Mouse (Mus musculus): ENCODE results near the gene Adamts14. TPM values are rescaled to one million over a fixed set of nuclear protein-coding genes. Genes with fewer than 3 reads are reported as not detected.

Gene Adamts14
- 0.61 and 0.77 TPM in 2 replicates for polyA plus RNA-seq (2012; rRNA removed)

DNA sequence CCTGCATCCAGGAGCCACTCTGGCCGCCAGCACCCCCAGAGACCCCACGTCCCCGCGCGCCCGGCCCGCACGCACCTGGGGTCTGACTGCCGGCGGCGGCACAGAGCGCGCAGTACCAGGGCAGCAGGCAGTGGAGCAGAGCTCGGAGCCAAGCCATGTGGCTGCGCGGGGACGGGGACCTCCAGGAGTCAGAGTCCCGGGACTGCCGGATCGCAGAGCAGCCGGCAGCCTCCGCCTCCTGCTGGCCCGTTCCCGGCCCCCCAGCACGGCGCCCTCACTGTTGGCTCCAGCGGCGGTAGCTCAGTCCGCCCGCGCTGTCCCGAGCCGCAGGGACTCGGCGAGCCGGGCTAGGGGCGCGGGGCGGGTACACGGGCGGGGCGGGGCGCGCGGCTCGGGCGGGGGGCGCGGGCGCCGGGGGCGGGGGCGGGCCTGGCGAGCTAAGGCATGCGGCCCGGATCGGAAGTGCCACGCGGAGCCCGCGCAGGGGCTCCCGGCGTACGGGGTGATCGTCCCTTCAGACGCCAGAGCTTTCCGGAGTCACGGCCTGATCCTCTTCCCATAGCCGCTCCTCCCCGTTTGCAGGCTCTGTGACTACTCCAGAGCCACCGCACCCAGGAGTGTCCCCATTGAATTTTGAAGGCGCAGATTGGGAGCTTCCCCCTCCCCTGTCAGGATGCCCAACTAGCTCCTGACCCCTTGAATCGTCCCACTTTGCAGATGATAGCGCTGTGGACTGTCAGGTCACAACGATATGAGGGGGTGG lies at the start of gene Adamts14:
Adamts14 (minus strand) TSS at position 358 of the 763 bp plus-strand sequence.
- peak within 1 kb of the TSS; percentile 46 for H3K4me3 ChIP-seq (ENCODE audit: control insufficient read depth, low read depth, low read length)
- peaks cover 12% of the 10 kb centered on the region for H3K4me1 ChIP-seq (ENCODE audit: control insufficient read depth, insufficient read depth, low read length)
- TF ChIP-seq POLR2A (IDR thresholded peaks at IDR 0.05; ENCODE audit: control insufficient read depth, low read depth, low read length) (no peak), CTCF (IDR thresholded peaks at IDR 0.05; ENCODE audit: control insufficient read depth, insufficient read depth, insufficient replicate concordance, low read depth, low read length) (no peak)
- H3K36me3 ChIP-seq (ENCODE audit: control insufficient read depth, insufficient read depth, low read length), result no peaks in the 10 kb centered on the region
- H3K27ac ChIP-seq (ENCODE audit: control insufficient read depth, insufficient read depth, low read depth, low read length), result peak within 1 kb of the TSS; percentile 29
- no peaks in the 10 kb centered on the region for H3K27me3 ChIP-seq (ENCODE audit: control insufficient read depth, insufficient read depth, low read length)

DNA sequence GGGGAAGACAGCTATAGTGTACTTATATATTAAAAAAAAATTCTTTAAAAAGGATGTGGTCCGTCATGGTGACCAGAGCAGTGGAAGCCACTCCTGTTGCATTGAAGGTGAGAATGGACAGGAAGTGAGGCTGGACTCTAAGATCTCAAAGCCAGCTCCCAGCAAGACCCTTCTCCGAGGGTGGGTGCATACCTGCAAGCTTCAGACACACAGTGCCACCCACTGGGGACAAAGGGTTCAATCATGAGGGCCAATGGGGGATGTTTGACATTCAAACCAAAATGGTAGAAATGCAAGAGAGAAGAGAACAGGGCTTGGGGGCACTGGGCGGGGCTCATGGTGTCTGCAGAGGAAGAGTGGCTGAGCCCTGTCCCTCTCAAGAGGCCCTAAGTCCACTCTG lies 45.3 kb upstream of the Adamts14 start:
- H3K36me3 ChIP-seq (ENCODE audit: control insufficient read depth, insufficient read depth, low read length), result no peaks in the 10 kb centered on the region
- no peaks in the 10 kb centered on the region for H3K27me3 ChIP-seq (ENCODE audit: control insufficient read depth, insufficient read depth, low read length)
- no peak for TF ChIP-seq CTCF (IDR thresholded peaks at IDR 0.05; ENCODE audit: control insufficient read depth, insufficient read depth, insufficient replicate concordance, low read depth, low read length)
- no peak for TF ChIP-seq POLR2A (IDR thresholded peaks at IDR 0.05; ENCODE audit: control insufficient read depth, low read depth, low read length)
- no peaks in the 10 kb centered on the region for H3K4me1 ChIP-seq (ENCODE audit: control insufficient read depth, insufficient read depth, low read length)
- H3K4me3 ChIP-seq (ENCODE audit: control insufficient read depth, low read depth, low read length), result no peak overlapping the region
- H3K27ac ChIP-seq (ENCODE audit: control insufficient read depth, insufficient read depth, low read depth, low read length), result no peak overlapping the region

DNA sequence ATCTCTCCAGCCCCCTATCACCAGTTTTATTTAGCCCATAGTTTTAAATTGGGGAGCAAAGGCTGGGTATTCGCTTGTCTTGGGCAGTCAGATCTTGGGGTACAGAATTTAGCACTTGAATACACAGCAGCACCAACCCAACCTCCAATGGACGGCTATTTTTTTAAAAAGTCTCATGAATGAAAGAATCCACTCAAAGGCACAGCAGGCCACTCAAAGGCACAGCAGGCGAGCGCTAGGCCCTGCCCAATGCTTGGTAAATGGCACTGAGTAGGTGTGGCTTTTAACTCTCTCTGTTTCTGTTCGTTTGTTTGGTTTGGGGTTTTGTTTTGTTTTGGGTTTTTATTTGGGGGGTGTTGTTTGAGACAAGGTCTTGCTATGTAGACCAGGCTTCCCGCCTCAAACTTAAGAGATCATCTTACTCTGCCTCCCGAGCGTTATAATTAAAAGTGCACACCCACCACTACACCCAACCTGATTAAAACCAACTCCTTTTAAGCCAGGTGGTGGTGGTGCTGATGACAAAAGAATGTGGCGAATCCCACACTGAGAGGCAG lies 42.2 kb upstream of the Adamts14 start:
- Histone ChIP-seq H3K36me3 (ENCODE audit: control insufficient read depth, insufficient read depth, low read length) (no peaks in the 10 kb centered on the region), H3K4me1 (ENCODE audit: control insufficient read depth, insufficient read depth, low read length) (no peaks in the 10 kb centered on the region; the same call in 1 of the 2 replicates), H3K27me3 (ENCODE audit: control insufficient read depth, insufficient read depth, low read length) (no peaks in the 10 kb centered on the region), H3K27ac (ENCODE audit: control insufficient read depth, insufficient read depth, low read depth, low read length) (no peak overlapping the region), H3K4me3 (ENCODE audit: control insufficient read depth, low read depth, low read length) (no peak overlapping the region)
- TF ChIP-seq POLR2A (IDR thresholded peaks at IDR 0.05; ENCODE audit: control insufficient read depth, low read depth, low read length), result no peak
- TF ChIP-seq CTCF (IDR thresholded peaks at IDR 0.05; ENCODE audit: control insufficient read depth, insufficient read depth, insufficient replicate concordance, low read depth, low read length), result no peak

DNA sequence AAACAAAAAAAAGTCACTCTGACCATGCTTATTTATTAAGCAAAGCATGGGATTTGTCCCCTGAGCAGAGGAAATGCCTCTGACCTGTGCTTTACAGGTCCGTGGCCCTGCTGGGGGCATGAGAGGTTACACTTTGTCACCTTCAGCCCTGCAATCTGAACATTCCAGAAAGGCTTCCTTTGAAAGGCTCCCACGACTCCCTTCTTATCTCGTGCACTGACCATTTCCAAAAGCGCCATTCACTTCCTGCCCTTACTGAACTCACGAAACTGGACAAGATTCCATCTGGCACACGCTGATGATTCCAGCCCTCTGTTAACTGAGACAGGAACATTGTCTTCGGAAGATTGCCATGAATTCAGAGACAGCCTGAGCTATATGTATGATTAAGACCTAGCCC lies 40.5 kb upstream of the Adamts14 start:
- TF ChIP-seq CTCF (IDR thresholded peaks at IDR 0.05; ENCODE audit: control insufficient read depth, insufficient read depth, insufficient replicate concordance, low read depth, low read length) (no peak), POLR2A (IDR thresholded peaks at IDR 0.05; ENCODE audit: control insufficient read depth, low read depth, low read length) (no peak)
- H3K27me3 ChIP-seq (ENCODE audit: control insufficient read depth, insufficient read depth, low read length), result no peaks in the 10 kb centered on the region
- no peaks in the 10 kb centered on the region for H3K36me3 ChIP-seq (ENCODE audit: control insufficient read depth, insufficient read depth, low read length)
- no peak overlapping the region for H3K4me3 ChIP-seq (ENCODE audit: control insufficient read depth, low read depth, low read length)
- H3K27ac ChIP-seq (ENCODE audit: control insufficient read depth, insufficient read depth, low read depth, low read length), result no peak overlapping the region
- H3K4me1 ChIP-seq (ENCODE audit: control insufficient read depth, insufficient read depth, low read length), result no peaks in the 10 kb centered on the region; the same call in 1 of the 2 replicates

DNA sequence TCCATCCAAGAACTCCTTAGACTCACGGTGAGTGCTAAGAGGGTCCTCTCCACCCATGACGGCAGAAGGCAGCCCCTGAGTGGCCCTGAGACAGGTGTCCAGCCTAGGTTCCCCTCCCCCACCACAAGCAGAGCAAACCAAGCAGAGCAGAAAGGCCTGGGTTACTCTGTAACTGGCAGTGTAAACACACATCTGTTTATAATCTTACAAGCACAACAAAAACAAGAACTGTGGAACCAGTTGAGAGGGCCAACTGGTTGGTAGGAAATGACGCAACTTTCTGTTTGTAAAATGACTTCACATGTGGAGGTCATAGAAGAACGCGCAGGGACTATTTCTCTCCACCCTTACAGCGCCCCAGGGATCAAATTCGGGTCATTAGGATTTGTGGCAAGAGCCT lies 39.5 kb upstream of the Adamts14 start:
- H3K27ac ChIP-seq (ENCODE audit: control insufficient read depth, insufficient read depth, low read depth, low read length), result no peak overlapping the region
- no peaks in the 10 kb centered on the region for H3K36me3 ChIP-seq (ENCODE audit: control insufficient read depth, insufficient read depth, low read length)
- no peaks in the 10 kb centered on the region for H3K27me3 ChIP-seq (ENCODE audit: control insufficient read depth, insufficient read depth, low read length)
- H3K4me3 ChIP-seq (ENCODE audit: control insufficient read depth, low read depth, low read length), result no peak overlapping the region
- TF ChIP-seq POLR2A (IDR thresholded peaks at IDR 0.05; ENCODE audit: control insufficient read depth, low read depth, low read length) (no peak), CTCF (IDR thresholded peaks at IDR 0.05; ENCODE audit: control insufficient read depth, insufficient read depth, insufficient replicate concordance, low read depth, low read length) (no peak)
- no peaks in the 10 kb centered on the region; the same call in 1 of the 2 replicates for H3K4me1 ChIP-seq (ENCODE audit: control insufficient read depth, insufficient read depth, low read length)

DNA sequence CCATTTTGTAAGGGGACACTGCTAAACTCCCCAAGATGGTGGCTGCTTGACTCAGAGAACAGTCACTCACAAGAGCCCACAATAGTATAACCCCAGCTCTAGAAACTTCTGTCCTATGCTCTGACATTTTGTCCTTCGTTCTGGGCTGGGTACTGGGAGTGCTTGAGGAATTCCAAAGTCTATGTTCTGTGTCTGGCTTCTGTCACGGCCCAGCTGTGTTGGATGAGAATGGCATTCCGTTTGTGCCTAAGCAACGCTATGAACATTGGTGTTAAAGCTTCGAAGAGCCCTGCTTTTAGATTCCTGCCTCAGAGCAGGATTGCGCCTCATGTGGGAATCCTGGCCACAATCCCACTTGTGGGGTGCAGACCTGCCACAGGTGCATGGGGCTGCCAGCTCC lies 38.9 kb upstream of the Adamts14 start:
- H3K27me3 ChIP-seq (ENCODE audit: control insufficient read depth, insufficient read depth, low read length), result no peaks in the 10 kb centered on the region
- no peak overlapping the region for H3K4me3 ChIP-seq (ENCODE audit: control insufficient read depth, low read depth, low read length)
- H3K27ac ChIP-seq (ENCODE audit: control insufficient read depth, insufficient read depth, low read depth, low read length), result no peak overlapping the region
- TF ChIP-seq CTCF (IDR thresholded peaks at IDR 0.05; ENCODE audit: control insufficient read depth, insufficient read depth, insufficient replicate concordance, low read depth, low read length), result no peak
- TF ChIP-seq POLR2A (IDR thresholded peaks at IDR 0.05; ENCODE audit: control insufficient read depth, low read depth, low read length), result no peak
- H3K4me1 ChIP-seq (ENCODE audit: control insufficient read depth, insufficient read depth, low read length), result no peaks in the 10 kb centered on the region; the same call in 1 of the 2 replicates
- no peaks in the 10 kb centered on the region for H3K36me3 ChIP-seq (ENCODE audit: control insufficient read depth, insufficient read depth, low read length)

DNA sequence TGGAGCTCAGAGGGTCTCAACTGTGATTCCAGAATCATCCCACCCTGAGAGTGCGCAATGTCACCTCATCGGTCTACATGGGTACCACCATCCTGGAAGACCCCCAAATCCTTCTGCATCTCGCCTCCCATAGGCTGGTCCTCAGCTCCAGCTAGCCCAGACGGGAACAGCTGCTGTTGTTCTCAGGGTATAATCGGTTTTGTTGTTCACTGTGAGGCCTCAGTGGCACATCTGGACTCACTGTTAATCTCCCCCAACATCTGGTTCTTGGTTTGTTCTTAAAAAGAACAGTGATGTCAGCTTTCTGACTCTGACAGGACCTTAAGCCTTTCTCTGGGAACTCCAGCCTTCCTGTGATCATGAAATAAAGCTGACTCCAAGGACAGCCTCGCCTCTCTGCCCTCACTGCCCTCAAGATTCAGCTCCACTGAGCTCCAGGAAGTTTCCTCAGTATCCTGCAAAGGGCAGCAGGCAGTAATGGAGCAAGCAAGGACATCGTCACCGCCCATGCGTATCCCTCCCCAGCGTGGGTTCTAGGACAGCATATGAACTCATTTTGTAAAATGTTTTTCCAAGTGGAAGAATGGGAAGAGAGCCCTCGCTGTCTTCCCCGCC lies 35.6 kb upstream of the Adamts14 start:
- Histone ChIP-seq H3K36me3 (ENCODE audit: control insufficient read depth, insufficient read depth, low read length) (no peaks in the 10 kb centered on the region), H3K4me3 (ENCODE audit: control insufficient read depth, low read depth, low read length) (no peak overlapping the region), H3K27me3 (ENCODE audit: control insufficient read depth, insufficient read depth, low read length) (no peaks in the 10 kb centered on the region), H3K27ac (ENCODE audit: control insufficient read depth, insufficient read depth, low read depth, low read length) (no peak overlapping the region), H3K4me1 (ENCODE audit: control insufficient read depth, insufficient read depth, low read length) (no peaks in the 10 kb centered on the region; the same call in 1 of the 2 replicates)
- no peak for TF ChIP-seq POLR2A (IDR thresholded peaks at IDR 0.05; ENCODE audit: control insufficient read depth, low read depth, low read length)
- no peak for TF ChIP-seq CTCF (IDR thresholded peaks at IDR 0.05; ENCODE audit: control insufficient read depth, insufficient read depth, insufficient replicate concordance, low read depth, low read length)

Data from testis, adult 2 months (tissue).